8 mouse cellular contexts compared by ENCODE assay signal in genomic region chr1:154281438-154281837, GRCm38 (mm10).
DNase-seq lines count a peak whose midpoint lies in the region; ATAC-seq and TF ChIP-seq lines count a peak whose summit lies in the region.

No protein-coding gene starts in this region.

- DNase-seq in thymus, postnatal 0 days (ENCODE audit: low spot score): peak; percentile 7
- no peak for DNase-seq in thymus, adult 2 months
- peak; percentile 12 for DNase-seq in cerebellum, adult 11 months
- DNase-seq in liver, embryonic 14.5 days (ENCODE audit: low read depth in 3 of 3, low spot score in 3 of 3): no peak
- DNase-seq in retina, adult 2 months (ENCODE audit: low read depth, low spot score): peak; percentile 16

- no peaks in the 10 kb centered on the region for H3K36me3 ChIP-seq in thymus, adult 2 months (ENCODE audit: control insufficient read depth, insufficient read depth, low read length)
- no peaks in the 10 kb centered on the region for H3K36me3 ChIP-seq in forebrain, embryonic 15.5 days
- no peaks in the 10 kb centered on the region for H3K36me3 ChIP-seq in kidney, embryonic 14.5 days (ENCODE audit: control insufficient read depth, insufficient read depth, low read length)
- H3K36me3 ChIP-seq in liver, embryonic 14.5 days (replicated peaks; ENCODE audit: control insufficient read depth, insufficient read depth, low read depth): no peaks in the 10 kb centered on the region

- H3K27me3 ChIP-seq in thymus, adult 2 months (ENCODE audit: control insufficient read depth, insufficient read depth, low read length): no peaks in the 10 kb centered on the region
- H3K27me3 ChIP-seq in forebrain, embryonic 15.5 days: no peaks in the 10 kb centered on the region
- H3K27me3 ChIP-seq in kidney, embryonic 14.5 days (ENCODE audit: control insufficient read depth, insufficient read depth, low read length): no peaks in the 10 kb centered on the region
- H3K27me3 ChIP-seq in liver, embryonic 14.5 days (ENCODE audit: control insufficient read depth, insufficient read depth, low read length): no peaks in the 10 kb centered on the region

- TF ChIP-seq CTCF in thymus, adult 2 months (IDR thresholded peaks at IDR 0.05; ENCODE audit: borderline replicate concordance, control insufficient read depth, extremely low read depth, insufficient read depth, low read length, poor library complexity): no peak
- TF ChIP-seq CTCF in liver, embryonic 14.5 days (IDR thresholded peaks at IDR 0.05; ENCODE audit: low read depth): peak; percentile 74

- WGBS in thymus, adult 2 months: 27% methylated on average over 8 of the region's 8 CpGs
- 20% methylated on average over 8 of the region's 8 CpGs for WGBS in forebrain, embryonic 15.5 days
- WGBS in kidney, embryonic 14.5 days: 21% methylated on average over 8 of the region's 8 CpGs
- 12% methylated on average over 8 of the region's 8 CpGs for WGBS in liver, embryonic 14.5 days (ENCODE audit: insufficient replicate concordance)

- no peak overlapping the region for H3K4me2 ChIP-seq in forebrain, embryonic 15.5 days (replicated peaks)
- H3K4me2 ChIP-seq in kidney, embryonic 14.5 days (replicated peaks; ENCODE audit: low read depth, low read length): no peak overlapping the region
- H3K4me2 ChIP-seq in liver, embryonic 14.5 days (ENCODE audit: low read depth): no peak overlapping the region

- no peak for TF ChIP-seq EP300 in liver, embryonic 14.5 days (IDR thresholded peaks at IDR 0.05; ENCODE audit: low read depth)

- TF ChIP-seq POLR2A in thymus, adult 2 months (IDR thresholded peaks at IDR 0.05; ENCODE audit: control insufficient read depth, extremely low read depth, insufficient read depth, low read length, poor library complexity): no peak

- H3K9ac ChIP-seq in forebrain, embryonic 15.5 days (replicated peaks): no peak overlapping the region
- no peak overlapping the region for H3K9ac ChIP-seq in kidney, embryonic 14.5 days (ENCODE audit: low read depth, low read length)
- H3K9ac ChIP-seq in liver, embryonic 14.5 days (replicated peaks): no peak overlapping the region

- no peaks in the 10 kb centered on the region for H3K4me1 ChIP-seq in thymus, adult 2 months (replicated peaks; ENCODE audit: control insufficient read depth, insufficient read depth, low read length)
- H3K4me1 ChIP-seq in forebrain, embryonic 15.5 days: no peaks in the 10 kb centered on the region
- H3K4me1 ChIP-seq in kidney, embryonic 14.5 days (ENCODE audit: control insufficient read depth, insufficient read depth, low read length): no peaks in the 10 kb centered on the region
- no peaks in the 10 kb centered on the region for H3K4me1 ChIP-seq in liver, embryonic 14.5 days (replicated peaks; ENCODE audit: control insufficient read depth in 2 of 2, insufficient read depth in 2 of 2, low read length in 1 of 2)

- no peak overlapping the region for H3K27ac ChIP-seq in thymus, adult 2 months (ENCODE audit: control insufficient read depth, insufficient read depth, low read length)
- no peak overlapping the region for H3K27ac ChIP-seq in forebrain, embryonic 15.5 days (replicated peaks)
- no peak overlapping the region for H3K27ac ChIP-seq in kidney, embryonic 14.5 days (ENCODE audit: low read depth, low read length)
- H3K27ac ChIP-seq in liver, embryonic 14.5 days: no peak overlapping the region

- peak; percentile 66 for ATAC-seq in forebrain, embryonic 15.5 days (replicated peaks)
- ATAC-seq in kidney, embryonic 14.5 days (ENCODE audit: low FRiP score, low TSS enrichment): peak; percentile 85; the same call in 1 of the 2 replicates
- ATAC-seq in liver, embryonic 14.5 days (ENCODE audit: insufficient read depth): no peak
- ATAC-seq in monocyte, adult 5-6 weeks (replicated peaks; ENCODE audit: insufficient number of reproducible peaks, low FRiP score, low TSS enrichment, poor library complexity, severe bottlenecking): no peak

- H3K4me3 ChIP-seq in thymus, adult 2 months (ENCODE audit: control insufficient read depth, insufficient read depth, low read length): no peak overlapping the region
- no peak overlapping the region for H3K4me3 ChIP-seq in forebrain, embryonic 15.5 days
- no peak overlapping the region for H3K4me3 ChIP-seq in kidney, embryonic 14.5 days (ENCODE audit: low read length)
- no peak overlapping the region for H3K4me3 ChIP-seq in liver, embryonic 14.5 days (ENCODE audit: insufficient read depth in 1 of 2, low read depth in 2 of 2, low read length in 2 of 2)

- no peaks in the 10 kb centered on the region for H3K9me3 ChIP-seq in forebrain, embryonic 15.5 days
- H3K9me3 ChIP-seq in kidney, embryonic 14.5 days (ENCODE audit: control insufficient read depth, low read length): no peaks in the 10 kb centered on the region
- no peaks in the 10 kb centered on the region for H3K9me3 ChIP-seq in liver, embryonic 14.5 days (ENCODE audit: control insufficient read depth, low read length)

Comparison
In these comparisons a context has a peak if more than half of its experiments do, and no peak if none do; other contexts are left out.
1. DNase-seq: peak in thymus, postnatal 0 days (single experiment), cerebellum, adult 11 months (single experiment) and retina, adult 2 months (single experiment); none in thymus, adult 2 months (single experiment) and liver, embryonic 14.5 days (0 of 3).
2. ATAC-seq: peak in forebrain, embryonic 15.5 days (single experiment) and kidney, embryonic 14.5 days (single experiment); none in liver, embryonic 14.5 days (single experiment) and monocyte, adult 5-6 weeks (single experiment).